Mouse (Mus musculus): Measurements from ENCODE around the gene AI597479.

- TF ChIP-seq CTCF (IDR thresholded peaks at IDR 0.05) (no peak), EP300 (IDR thresholded peaks at IDR 0.05) (no peak)
Observed at GRCm38 (mm10) chr1:43141555-43141961, 43.0 kb downstream of the AI597479 start.
